Mouse (Mus musculus): Measurements from ENCODE around the gene Lrrc36.

Lrrc36 gene

GRCm38 (mm10) chr8:105413391-105413790, at the start of gene Lrrc36, which contains the start of gene Kctd19:
TSS of gene Lrrc36 (plus strand) at chr8:105413571.
TSS of gene Kctd19 (minus strand) at chr8:105413502.
- DNase-seq (ENCODE audit: low spot score): peak; percentile 83

- peak; percentile 47 for DNase-seq (ENCODE audit: low spot score)
These were observed 46.3 kb upstream of the Lrrc36 start for GRCm38 (mm10) chr8:105367107-105367506.

GRCm38 (mm10) chr8:105372473-105372872, 40.9 kb upstream of the Lrrc36 start:
- DNase-seq (ENCODE audit: low spot score): no peak

GRCm38 (mm10) chr8:105373032-105373431, 40.3 kb upstream of the Lrrc36 start, which contains the start of gene Plekhg4:
TSS of gene Plekhg4 (plus strand) at chr8:105373274.
- DNase-seq (ENCODE audit: low spot score): no peak

- peak; percentile 77 for DNase-seq (ENCODE audit: low spot score)
These were observed 38.8 kb upstream of the Lrrc36 start for GRCm38 (mm10) chr8:105374513-105374966.

GRCm38 (mm10) chr8:105378673-105379072, 34.7 kb upstream of the Lrrc36 start:
- peak; percentile 86 for DNase-seq (ENCODE audit: low spot score)

GRCm38 (mm10) chr8:105380308-105380707, 33.1 kb upstream of the Lrrc36 start:
- DNase-seq (ENCODE audit: low spot score): no peak

- DNase-seq (ENCODE audit: low spot score): no peak
These were observed 29.3 kb upstream of the Lrrc36 start for GRCm38 (mm10) chr8:105384070-105384469.

- no peak for DNase-seq (ENCODE audit: low spot score)
These were observed 26.2 kb upstream of the Lrrc36 start for GRCm38 (mm10) chr8:105387151-105387550.

GRCm38 (mm10) chr8:105389096-105389495, 24.3 kb upstream of the Lrrc36 start:
- no peak for DNase-seq (ENCODE audit: low spot score)

GRCm38 (mm10) chr8:105393089-105393787, 20.1 kb upstream of the Lrrc36 start:
- no peak for DNase-seq (ENCODE audit: low spot score)

- no peak for DNase-seq (ENCODE audit: low spot score)
These were observed 19.5 kb upstream of the Lrrc36 start for GRCm38 (mm10) chr8:105393915-105394314.

- DNase-seq (ENCODE audit: low spot score): no peak
These were observed 15.6 kb upstream of the Lrrc36 start for GRCm38 (mm10) chr8:105397747-105398146.

GRCm38 (mm10) chr8:105400016-105400415, 13.4 kb upstream of the Lrrc36 start:
- DNase-seq (ENCODE audit: low spot score): peak; percentile 6

- DNase-seq (ENCODE audit: low spot score): no peak
These were observed 9.9 kb upstream of the Lrrc36 start for GRCm38 (mm10) chr8:105403467-105403866.

- DNase-seq (ENCODE audit: low spot score): no peak
These were observed 8.9 kb upstream of the Lrrc36 start for GRCm38 (mm10) chr8:105404496-105404895.

GRCm38 (mm10) chr8:105406416-105406815, 7.0 kb upstream of the Lrrc36 start:
- DNase-seq (ENCODE audit: low spot score): no peak

GRCm38 (mm10) chr8:105408331-105408730, 5.0 kb upstream of the Lrrc36 start:
- DNase-seq (ENCODE audit: low spot score): peak; percentile 34

- no peak for DNase-seq (ENCODE audit: low spot score)
These were observed 3.4 kb upstream of the Lrrc36 start for GRCm38 (mm10) chr8:105409947-105410346.

GRCm38 (mm10) chr8:105418992-105419391, 5.6 kb downstream of the Lrrc36 start:
- DNase-seq (ENCODE audit: low spot score): no peak

- DNase-seq (ENCODE audit: low spot score): no peak
These were observed 6.4 kb downstream of the Lrrc36 start for GRCm38 (mm10) chr8:105419800-105420199.

- no peak for DNase-seq (ENCODE audit: low spot score)
These were observed 8.6 kb downstream of the Lrrc36 start for GRCm38 (mm10) chr8:105422006-105422405.

- no peak for DNase-seq (ENCODE audit: low spot score)
These were observed 13.5 kb downstream of the Lrrc36 start for GRCm38 (mm10) chr8:105426878-105427277.

All from testis, postnatal 10 days (tissue).